Mouse (Mus musculus) brain, adult 10 weeks (tissue): ENCODE results near the gene Atp5j. TPM values are rescaled to one million over a fixed set of nuclear protein-coding genes. Genes with fewer than 3 reads are reported as not detected.

Experiments
- polyA plus RNA-seq: library from polyadenylated mRNA; stranded (reverse); fragments of 350-450 nt; fragmentation: Illumina TruSeq; extraction: RNeasy Lipid Tissue Mini Kit (QIAGEN cat#74804); gene quantifications from one replicate; pipeline ENCODE4 v1.2.3, GENCODE M21; 2015; ENCODE audit warnings: low read depth, low replicate concordance

The Atp5j gene
- 647 TPM for polyA plus RNA-seq

DNA sequence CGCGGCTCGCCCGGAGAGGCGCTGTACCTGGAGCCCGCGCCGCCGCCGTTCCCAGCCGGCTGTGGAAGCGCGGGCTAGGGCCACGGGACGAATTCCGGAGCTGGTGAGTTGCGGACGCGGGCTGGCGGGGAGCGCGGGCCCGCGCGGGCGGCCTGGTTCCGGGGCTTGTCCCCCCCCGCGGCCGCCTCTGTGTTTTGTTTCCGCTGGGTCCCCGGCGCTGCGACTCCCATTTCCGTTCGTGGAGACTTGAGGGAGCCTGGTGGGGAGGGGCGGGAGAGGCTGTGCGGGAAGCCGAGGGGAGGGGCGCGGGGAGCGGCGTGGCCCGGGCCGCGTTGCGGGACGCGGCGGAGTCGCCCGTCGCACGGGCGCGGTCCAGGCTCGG, at the start of gene Atp5j:
Atp5j (minus strand) TSS at position 185 of the 382 bp plus-strand sequence.

DNA sequence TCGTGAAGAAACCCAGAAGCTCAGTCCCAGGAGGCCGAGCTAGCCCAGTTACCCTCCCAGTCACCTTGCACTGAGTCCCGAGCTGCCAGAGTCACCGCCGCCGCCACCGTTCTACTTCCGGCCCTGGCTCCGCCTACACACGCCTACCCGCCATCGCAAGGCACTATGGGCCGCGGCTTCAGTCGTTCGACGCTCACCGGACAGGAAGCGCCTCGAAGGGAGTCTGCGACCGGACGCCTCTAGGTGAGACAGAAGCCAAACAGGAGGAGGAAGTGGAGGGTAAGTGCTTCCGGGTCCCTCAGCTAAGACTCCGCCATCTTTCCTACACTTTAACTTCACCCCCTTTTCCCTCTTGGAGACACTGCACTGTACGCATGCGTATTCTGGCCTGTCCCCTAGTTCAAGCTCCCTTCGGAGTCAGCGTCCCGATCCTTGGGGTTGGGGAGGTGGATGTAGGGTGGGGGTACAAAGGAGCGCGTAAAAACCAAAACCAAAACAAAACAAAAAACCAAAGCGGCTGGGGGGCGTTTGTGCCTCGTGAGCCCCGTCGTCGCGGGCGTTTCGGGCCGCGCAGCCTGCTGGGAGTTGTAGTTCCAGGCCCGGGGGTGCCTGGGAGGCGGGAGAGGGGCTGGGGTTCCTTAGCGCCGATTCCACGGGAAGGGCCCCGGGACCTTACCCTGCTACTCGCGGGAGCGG, 532 bp downstream of the Atp5j start, which contains the start of gene Gabpa:
Gabpa (plus strand) TSS at position 181 of the 696 bp plus-strand sequence.

Other genes with a start within 250 kb of the Atp5j start
- gene Mrpl39, start 99.9 kb downstream of the Atp5j start, polyA plus RNA-seq = 29.4 TPM
- 31.8 TPM for gene Jam2, start 61.5 kb downstream of the Atp5j start, polyA plus RNA-seq
- 15.8 TPM for gene Gabpa, start 700 bp downstream of the Atp5j start, polyA plus RNA-seq